Mouse (Mus musculus): Measurements from ENCODE around the gene Rims3. TPM values are rescaled to one million over a fixed set of nuclear protein-coding genes. Genes with fewer than 3 reads are reported as not detected.

The Rims3 gene
- polyA plus RNA-seq, 1 experiment from 2014 or later, result 0.26 TPM

DNA sequence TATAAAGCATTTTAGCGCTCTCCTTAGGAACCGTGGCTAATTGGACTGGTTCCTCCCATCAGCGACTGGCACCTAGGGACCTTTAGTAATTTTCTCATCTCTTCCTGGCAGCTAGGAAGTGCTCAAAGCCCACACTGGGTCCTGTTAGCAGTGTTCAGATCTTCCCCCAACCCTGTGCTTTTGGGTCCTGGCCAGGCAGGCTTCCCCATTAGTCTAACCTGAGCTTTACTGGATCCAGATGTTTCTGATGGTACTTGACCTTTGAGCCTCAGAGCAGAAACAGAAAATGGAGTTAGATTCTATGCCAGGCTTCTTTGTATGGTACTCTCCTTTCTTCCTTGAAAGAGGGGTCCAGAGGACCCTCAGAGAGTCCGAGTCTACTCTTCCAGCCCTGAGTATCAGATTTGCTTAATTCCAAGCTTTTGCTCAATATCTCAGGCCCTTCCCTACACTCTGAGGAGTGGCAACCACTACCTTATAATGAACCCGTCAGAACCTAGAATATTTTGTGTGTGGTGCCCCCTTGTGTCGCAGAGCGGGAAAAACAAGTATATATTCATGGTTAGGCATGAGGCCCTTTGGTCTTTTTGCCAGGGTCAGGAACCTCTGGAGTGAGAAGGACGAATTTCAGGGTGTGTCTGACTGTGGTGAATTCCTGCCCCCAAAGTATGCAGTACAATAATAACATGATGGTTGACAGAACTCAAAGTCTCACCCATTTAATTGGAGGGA, 32.9 kb downstream of the Rims3 start:
- H3K4me1 ChIP-seq (ENCODE audit: insufficient read depth, low read depth, low read length), result peaks cover 5% of the 10 kb centered on the region; the same call in 1 of the 2 replicates
- no peak overlapping the region for H3K4me3 ChIP-seq (ENCODE audit: low read depth, low read length)
- TF ChIP-seq EP300 (IDR thresholded peaks at IDR 0.05) (no peak), CTCF (IDR thresholded peaks at IDR 0.05) (peak; percentile 77)
- no peaks in the 10 kb centered on the region for H3K9me3 ChIP-seq (ENCODE audit: low read length)
- no peak overlapping the region for H3K4me2 ChIP-seq (replicated peaks; ENCODE audit: low read depth, low read length)
- no peak overlapping the region for H3K9ac ChIP-seq (replicated peaks; ENCODE audit: low read depth)
- 30% methylated on average over 8 of the region's 8 CpGs for WGBS
- no peak overlapping the region for H3K27ac ChIP-seq (ENCODE audit: low read length)
- DNase-seq (ENCODE audit: low spot score), result peak; percentile 56
- no peak for ATAC-seq
- H3K36me3 ChIP-seq (ENCODE audit: insufficient read depth, low read length), result no peaks in the 10 kb centered on the region
- no peaks in the 10 kb centered on the region for H3K27me3 ChIP-seq (replicated peaks; ENCODE audit: insufficient read depth, low read length)

DNA sequence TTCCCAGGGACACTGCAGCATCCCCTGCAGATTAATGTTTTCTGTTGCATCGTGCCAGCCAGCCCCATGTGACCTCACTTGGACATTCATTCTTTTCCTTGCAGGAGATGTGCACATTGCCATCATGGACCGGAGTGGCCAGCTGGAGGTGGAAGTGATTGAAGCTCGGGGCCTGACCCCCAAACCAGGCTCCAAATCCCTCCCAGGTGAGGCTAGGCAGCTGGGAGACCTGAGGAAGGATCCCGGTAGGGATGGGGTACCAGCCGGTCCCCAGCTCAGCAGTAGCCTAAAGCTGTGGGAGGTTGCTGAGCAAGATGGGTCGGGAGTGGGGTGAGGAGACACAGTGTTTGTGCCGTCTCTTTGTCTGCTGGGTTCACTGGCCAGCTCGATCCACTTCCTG, 34.3 kb downstream of the Rims3 start:
- H3K36me3 ChIP-seq (ENCODE audit: insufficient read depth, low read length), result no peaks in the 10 kb centered on the region
- no peak overlapping the region for H3K9ac ChIP-seq (replicated peaks; ENCODE audit: low read depth)
- no peak overlapping the region for H3K4me2 ChIP-seq (replicated peaks; ENCODE audit: low read depth, low read length)
- H3K4me1 ChIP-seq (ENCODE audit: insufficient read depth, low read depth, low read length), result peaks cover 5% of the 10 kb centered on the region; the same call in 1 of the 2 replicates
- no peak for DNase-seq (ENCODE audit: low spot score)
- WGBS, result 50% methylated on average over 8 of the region's 8 CpGs
- TF ChIP-seq CTCF (IDR thresholded peaks at IDR 0.05) (no peak), EP300 (IDR thresholded peaks at IDR 0.05) (no peak)
- no peak overlapping the region for H3K4me3 ChIP-seq (ENCODE audit: low read depth, low read length)
- no peaks in the 10 kb centered on the region for H3K27me3 ChIP-seq (replicated peaks; ENCODE audit: insufficient read depth, low read length)
- no peak overlapping the region for H3K27ac ChIP-seq (ENCODE audit: low read length)
- H3K9me3 ChIP-seq (ENCODE audit: low read length), result no peaks in the 10 kb centered on the region
- no peak for ATAC-seq

DNA sequence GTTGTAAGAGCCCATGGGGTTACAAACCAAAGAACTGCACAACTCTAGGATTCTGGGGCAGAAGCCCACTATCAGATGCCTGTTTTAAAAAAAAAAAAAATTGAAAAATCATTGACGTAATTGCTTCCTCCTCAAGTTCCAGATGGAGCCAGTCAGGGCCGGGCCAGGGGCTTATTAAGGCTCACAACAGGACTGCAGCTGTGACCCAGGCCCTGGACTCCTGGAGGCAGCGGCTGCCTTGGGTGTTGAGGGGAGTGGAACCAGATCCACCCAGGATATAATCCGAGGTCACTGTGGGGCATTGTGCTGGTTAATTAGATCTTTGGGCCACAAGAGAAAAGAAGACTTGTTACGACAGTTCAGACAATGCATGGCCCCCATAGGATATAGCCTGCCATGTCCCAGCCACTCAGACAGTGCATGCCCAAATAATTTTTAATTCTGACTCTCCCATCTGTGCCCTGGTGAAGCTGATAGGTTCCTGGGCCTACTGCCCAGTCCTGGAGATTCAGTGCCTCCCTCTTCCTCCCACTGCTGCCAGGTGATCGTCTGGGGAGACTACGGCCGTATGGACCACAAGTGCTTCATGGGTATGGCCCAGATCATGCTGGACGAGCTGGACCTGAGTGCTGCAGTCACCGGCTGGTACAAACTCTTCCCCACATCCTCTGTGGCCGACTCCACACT, 36.3 kb downstream of the Rims3 start:
- Histone ChIP-seq H3K4me3 (ENCODE audit: low read depth, low read length) (no peak overlapping the region), H3K36me3 (ENCODE audit: insufficient read depth, low read length) (no peaks in the 10 kb centered on the region), H3K27me3 (replicated peaks; ENCODE audit: insufficient read depth, low read length) (no peaks in the 10 kb centered on the region), H3K27ac (ENCODE audit: low read length) (no peak overlapping the region), H3K9ac (replicated peaks; ENCODE audit: low read depth) (no peak overlapping the region), H3K9me3 (ENCODE audit: low read length) (no peaks in the 10 kb centered on the region), H3K4me2 (replicated peaks; ENCODE audit: low read depth, low read length) (no peak overlapping the region), H3K4me1 (ENCODE audit: insufficient read depth, low read depth, low read length) (peaks cover 1% of the 10 kb centered on the region; the same call in 1 of the 2 replicates)
- DNase-seq (ENCODE audit: low spot score) (no peak), ATAC-seq (no peak)
- WGBS, result 66% methylated on average over 11 of the region's 11 CpGs
- TF ChIP-seq CTCF (IDR thresholded peaks at IDR 0.05) (no peak), EP300 (IDR thresholded peaks at IDR 0.05) (no peak)

DNA sequence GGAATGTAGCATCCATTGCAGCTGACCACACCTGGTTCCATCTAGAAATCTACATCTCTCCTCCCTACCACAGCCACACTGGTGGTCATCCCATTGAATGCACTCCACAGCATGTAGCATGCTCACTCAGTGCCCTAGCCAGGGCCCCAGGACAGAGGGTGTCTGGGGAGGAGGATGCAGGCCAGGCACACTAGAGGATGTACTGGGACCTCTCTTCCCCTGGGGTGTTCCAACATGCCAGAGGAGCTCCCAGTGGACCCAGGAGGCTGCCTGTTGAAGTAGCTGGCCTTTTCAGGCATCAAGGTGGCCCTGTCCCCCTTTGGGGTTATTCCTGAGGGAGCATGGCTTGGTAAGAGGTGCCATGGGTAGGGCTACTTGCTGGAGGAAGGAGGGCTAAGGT, 37.3 kb downstream of the Rims3 start:
- no peak for DNase-seq (ENCODE audit: low spot score)
- Histone ChIP-seq H3K4me2 (replicated peaks; ENCODE audit: low read depth, low read length) (no peak overlapping the region), H3K27me3 (replicated peaks; ENCODE audit: insufficient read depth, low read length) (no peaks in the 10 kb centered on the region), H3K4me3 (ENCODE audit: low read depth, low read length) (no peak overlapping the region), H3K9me3 (ENCODE audit: low read length) (no peaks in the 10 kb centered on the region), H3K36me3 (ENCODE audit: insufficient read depth, low read length) (no peaks in the 10 kb centered on the region), H3K4me1 (ENCODE audit: insufficient read depth, low read depth, low read length) (no peaks in the 10 kb centered on the region), H3K9ac (replicated peaks; ENCODE audit: low read depth) (no peak overlapping the region), H3K27ac (ENCODE audit: low read length) (no peak overlapping the region)
- TF ChIP-seq EP300 (IDR thresholded peaks at IDR 0.05) (no peak), CTCF (IDR thresholded peaks at IDR 0.05) (no peak)
- ATAC-seq, result no peak

DNA sequence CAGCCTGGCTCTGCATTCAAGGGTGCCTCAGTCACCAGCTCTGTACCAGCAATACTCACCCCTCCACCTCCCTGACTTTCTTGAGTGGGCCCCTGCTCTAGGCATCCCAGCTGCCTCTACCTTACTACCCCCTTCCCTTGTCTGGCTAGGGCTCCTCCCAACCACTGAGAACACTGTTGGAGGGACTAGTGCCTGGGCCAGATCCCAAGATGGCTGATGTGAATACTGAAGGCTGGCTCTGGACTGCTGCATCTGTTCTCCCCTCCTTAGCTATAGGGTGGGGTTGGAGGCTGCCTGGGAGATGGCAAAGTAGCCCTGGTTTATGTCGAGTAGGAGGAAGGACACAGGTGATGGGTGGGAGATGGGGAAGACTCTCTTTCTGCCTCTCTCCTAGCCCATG, 37.9 kb downstream of the Rims3 start:
- no peak overlapping the region for H3K4me3 ChIP-seq (ENCODE audit: low read depth, low read length)

DNA sequence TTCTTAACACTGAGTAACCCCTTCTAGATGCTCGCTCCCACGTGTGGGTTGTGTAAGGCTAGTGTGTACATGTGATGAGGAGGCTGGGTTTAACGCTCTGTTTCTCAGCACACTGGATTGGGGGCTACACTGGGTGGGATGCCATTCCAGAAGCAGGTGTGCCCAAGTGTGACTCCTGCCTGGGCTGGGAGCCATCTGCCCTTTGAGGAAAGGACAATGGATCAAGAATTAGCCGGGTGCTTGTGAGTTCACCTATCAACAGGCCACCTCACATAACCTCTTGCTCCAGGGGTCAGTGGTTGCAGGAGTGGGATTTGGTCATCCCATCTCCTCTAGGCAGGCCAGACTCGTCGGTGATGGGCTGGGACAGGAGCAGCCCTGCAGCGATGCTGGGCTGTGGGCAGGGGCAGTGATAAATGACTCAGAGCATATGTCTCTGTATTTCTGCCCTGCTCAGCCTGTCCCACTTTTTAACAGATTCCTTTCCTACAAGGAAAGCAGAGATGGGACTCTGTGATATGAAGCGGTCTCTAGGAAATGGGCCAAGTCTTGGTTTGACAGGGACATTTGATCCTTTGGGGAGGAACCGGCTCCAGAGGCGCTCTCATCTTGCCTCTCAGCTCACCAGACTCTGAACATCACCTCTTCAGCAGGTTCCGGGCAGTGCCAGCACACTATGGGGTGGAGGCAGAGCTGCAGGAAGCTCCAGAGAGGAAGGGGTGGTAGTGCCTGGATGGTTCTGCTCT, 39.2 kb downstream of the Rims3 start:
- H3K4me3 ChIP-seq (ENCODE audit: low read depth, low read length), result no peak overlapping the region
- DNase-seq (ENCODE audit: low spot score) (no peak), ATAC-seq (no peak)
- H3K36me3 ChIP-seq (ENCODE audit: insufficient read depth, low read length), result no peaks in the 10 kb centered on the region
- no peaks in the 10 kb centered on the region for H3K27me3 ChIP-seq (replicated peaks; ENCODE audit: insufficient read depth, low read length)
- TF ChIP-seq EP300 (IDR thresholded peaks at IDR 0.05) (no peak), CTCF (IDR thresholded peaks at IDR 0.05) (no peak)
- H3K9ac ChIP-seq (replicated peaks; ENCODE audit: low read depth), result no peak overlapping the region
- no peaks in the 10 kb centered on the region for H3K9me3 ChIP-seq (ENCODE audit: low read length)
- H3K27ac ChIP-seq (ENCODE audit: low read length), result no peak overlapping the region
- H3K4me2 ChIP-seq (replicated peaks; ENCODE audit: low read depth, low read length), result no peak overlapping the region
- WGBS, result 46% methylated on average over 11 of the region's 11 CpGs
- no peaks in the 10 kb centered on the region for H3K4me1 ChIP-seq (ENCODE audit: insufficient read depth, low read depth, low read length)

More for the DNA sequence above, 37.9 kb downstream of the Rims3 start:
- H3K36me3 ChIP-seq (ENCODE audit: insufficient read depth, low read length), result no peaks in the 10 kb centered on the region
- no peak overlapping the region for H3K4me2 ChIP-seq (replicated peaks; ENCODE audit: low read depth, low read length)
- H3K27me3 ChIP-seq (replicated peaks; ENCODE audit: insufficient read depth, low read length), result no peaks in the 10 kb centered on the region
- no peak for DNase-seq (ENCODE audit: low spot score)
- no peaks in the 10 kb centered on the region for H3K9me3 ChIP-seq (ENCODE audit: low read length)
- no peak for ATAC-seq
- 43% methylated on average over 1 of the region's 1 CpGs for WGBS
- no peak overlapping the region for H3K27ac ChIP-seq (ENCODE audit: low read length)
- H3K9ac ChIP-seq (replicated peaks; ENCODE audit: low read depth), result no peak overlapping the region
- H3K4me1 ChIP-seq (ENCODE audit: insufficient read depth, low read depth, low read length), result no peaks in the 10 kb centered on the region
- no peak for TF ChIP-seq CTCF (IDR thresholded peaks at IDR 0.05)
- no peak for TF ChIP-seq EP300 (IDR thresholded peaks at IDR 0.05)

All from lung, postnatal 0 days (tissue).